Mouse (Mus musculus): Measurements from ENCODE around the gene Zfp560.
"Not testable (repeated sequence)": the region's sequence is repeated elsewhere in the genome, so short reads cannot be mapped to it uniquely, and the experiment has no call there.

Zfp560 gene

DNA sequence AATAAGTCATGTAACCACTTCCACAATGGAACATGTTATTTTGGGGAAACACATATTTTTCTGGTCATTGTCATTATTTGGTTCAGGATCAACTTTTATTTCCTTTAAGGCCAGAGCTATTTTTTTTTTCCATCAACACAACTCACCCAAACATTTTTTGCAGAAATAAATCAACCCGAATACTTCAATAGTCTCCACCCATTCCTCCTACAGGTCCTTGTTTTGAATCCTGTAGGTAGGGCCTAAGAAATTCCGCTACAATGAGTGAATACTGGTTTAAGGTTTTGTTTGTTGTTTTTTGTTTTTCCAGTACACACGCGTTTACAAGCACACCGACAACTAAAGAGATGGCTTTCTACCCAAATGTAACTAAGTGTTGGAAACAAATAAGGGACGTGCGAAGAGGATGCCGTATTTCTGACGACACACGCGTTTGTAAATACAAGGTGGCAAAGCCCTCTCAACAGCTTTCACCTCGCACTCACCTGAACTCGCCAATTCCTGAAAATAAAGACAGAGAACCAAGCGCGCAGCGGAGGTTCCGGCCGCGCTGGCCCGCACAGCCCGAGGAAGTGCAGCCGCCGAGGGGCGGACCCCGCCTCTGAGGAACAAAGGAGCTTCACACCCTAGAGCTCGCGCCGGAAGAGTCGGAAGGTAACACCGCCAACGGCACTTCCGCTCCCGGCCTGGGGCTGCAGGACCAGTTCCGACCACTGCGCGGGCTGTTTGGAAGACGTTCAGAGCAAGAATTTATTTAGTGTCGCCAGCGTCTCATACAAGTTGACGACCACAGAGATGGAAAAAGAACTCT lies at the start of gene Zfp560:
Zfp560 (minus strand) TSS at position 646 of the 811 bp plus-strand sequence.
- peak; percentile 16 for DNase-seq (ENCODE audit: extremely low read depth, low read depth, low spot score)

- no peak for DNase-seq (ENCODE audit: extremely low read depth, low read depth, low spot score)
Measured at GRCm38 (mm10) chr9:20430004-20430403, 45.0 kb upstream of the Zfp560 start.

GRCm38 (mm10) chr9:20411460-20411859 lies 26.5 kb upstream of the Zfp560 start:
- DNase-seq (ENCODE audit: extremely low read depth, low read depth, low spot score) = no peak

DNA sequence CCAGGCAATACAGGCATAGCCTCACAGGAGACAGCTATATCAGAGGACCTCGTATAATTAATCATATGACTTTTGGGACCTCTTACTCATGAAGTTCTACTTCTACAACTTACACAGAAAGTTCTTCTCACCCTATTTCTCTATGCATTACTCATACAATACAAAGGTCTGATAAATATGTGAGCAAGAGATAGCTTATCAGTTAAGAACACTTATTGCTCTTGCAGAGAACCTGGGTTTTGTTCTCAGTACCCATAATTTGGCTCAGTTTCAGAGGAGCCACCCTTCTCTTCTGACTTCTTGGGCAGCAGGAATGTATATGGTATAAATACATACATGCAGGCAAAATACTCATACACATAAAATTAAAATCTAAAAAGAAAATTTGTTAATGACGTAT lies 24.3 kb upstream of the Zfp560 start:
- no peak for DNase-seq (ENCODE audit: extremely low read depth, low read depth, low spot score)

DNA sequence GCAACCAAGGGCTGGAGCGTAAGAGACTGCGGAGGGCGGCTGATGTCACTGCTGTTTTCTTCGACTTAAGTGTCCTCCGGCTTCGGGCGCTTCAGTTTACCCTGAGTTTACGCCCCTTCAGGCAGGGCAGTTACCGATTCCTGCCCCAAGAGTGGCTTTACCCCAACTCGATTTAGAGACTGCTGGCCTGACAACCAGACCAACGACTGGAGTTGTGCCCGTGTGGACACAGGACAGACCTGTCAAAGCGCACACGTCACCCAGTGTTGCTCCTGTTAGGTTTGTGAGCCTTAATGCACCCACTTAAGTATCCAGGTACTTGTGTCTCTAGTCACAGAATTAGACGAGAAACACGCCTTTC lies 346 bp upstream of the Zfp560 start:
- no peak for DNase-seq (ENCODE audit: extremely low read depth, low read depth, low spot score)

DNA sequence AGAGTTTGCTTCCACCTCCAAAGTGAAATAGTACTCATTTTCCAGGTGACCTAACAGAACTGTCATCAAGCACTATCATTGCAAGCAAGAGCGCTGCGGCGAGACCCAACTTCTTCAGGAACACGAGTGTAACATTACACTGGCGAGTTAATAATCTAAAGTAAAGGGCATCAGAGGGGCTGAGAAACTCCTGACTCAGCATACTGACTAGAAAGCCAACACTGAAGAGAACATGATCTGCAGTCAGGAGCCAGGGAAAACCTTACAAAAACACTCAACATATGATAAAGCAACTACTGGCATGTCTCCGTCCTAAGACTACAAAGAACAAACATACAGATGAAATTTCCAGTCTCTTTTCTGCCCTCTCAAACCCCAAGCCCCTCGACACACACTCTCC lies 1.3 kb downstream of the Zfp560 start:
- no peak for DNase-seq (ENCODE audit: extremely low read depth, low read depth, low spot score)

GRCm38 (mm10) chr9:20374712-20375111 lies 10.3 kb downstream of the Zfp560 start:
- no peak for DNase-seq (ENCODE audit: extremely low read depth, low read depth, low spot score)

- DNase-seq (ENCODE audit: extremely low read depth, low read depth, low spot score) = no peak
Measured at GRCm38 (mm10) chr9:20367311-20367710, 17.7 kb downstream of the Zfp560 start.

DNA sequence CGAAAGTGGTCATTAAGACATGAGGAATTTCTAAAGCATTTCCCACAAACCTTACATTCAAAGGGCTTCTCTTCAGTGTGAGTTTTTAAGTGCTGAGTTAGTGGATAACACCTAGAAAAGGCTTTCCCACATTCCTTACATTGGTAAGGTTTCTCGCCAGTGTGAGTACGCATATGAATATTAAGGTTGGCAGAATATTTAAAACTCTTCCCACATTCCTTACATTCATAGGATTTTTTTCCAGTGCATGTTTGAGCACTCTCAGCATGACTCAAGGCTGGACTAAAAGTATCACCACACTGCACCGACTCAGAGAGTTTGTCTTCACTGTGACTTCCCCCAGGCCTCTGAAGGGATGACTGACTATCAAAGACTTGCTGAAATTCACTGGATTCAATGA lies 36.5 kb downstream of the Zfp560 start:
- DNase-seq (ENCODE audit: extremely low read depth, low read depth, low spot score) = no peak

- no peak for DNase-seq (ENCODE audit: extremely low read depth, low read depth, low spot score)
Measured at GRCm38 (mm10) chr9:20335994-20336393, 49.0 kb downstream of the Zfp560 start, which contains the start of gene Olfr18. Gene Olfr18 (minus strand): TSS chr9:20336094.

DNA sequence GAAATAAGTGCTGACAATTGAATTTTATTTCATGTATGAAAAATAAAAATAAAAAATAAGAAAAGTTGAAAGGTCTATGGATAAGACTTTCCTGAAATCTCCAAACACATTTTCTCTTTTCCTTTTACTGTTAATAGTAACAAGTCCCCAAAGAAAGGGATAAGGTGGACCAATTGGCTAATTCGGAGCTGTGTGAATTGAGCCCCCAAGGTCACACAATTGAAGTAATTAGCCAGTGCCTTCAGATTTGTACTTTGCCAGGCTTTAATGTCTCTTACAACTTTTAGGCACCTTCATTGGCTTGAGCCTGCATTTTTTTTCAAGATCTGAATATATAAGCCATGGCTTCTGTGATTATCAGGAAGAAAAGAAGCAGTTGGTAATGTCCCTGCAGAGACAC lies 86.7 kb downstream of the Zfp560 start, which contains the start of gene Olfr873:
Olfr873 (plus strand) TSS at position 301 of the 400 bp plus-strand sequence.
- DNase-seq (ENCODE audit: extremely low read depth, low read depth, low spot score) = no peak

GRCm38 (mm10) chr9:20295562-20295961 lies 89.4 kb downstream of the Zfp560 start:
- not testable (repeated sequence) for DNase-seq (ENCODE audit: extremely low read depth, low read depth, low spot score)
